Mouse (Mus musculus) left cerebral cortex, postnatal 25 days (tissue): ENCODE data around the gene Ehmt2. TPM values are rescaled to one million over a fixed set of nuclear protein-coding genes. Genes with fewer than 3 reads are reported as not detected.

Source experiments
- DNase-seq, 2 experiments: peaks; one replicate each; pipeline ENCODE4 v3.0.0; 2022; ENCODE audit warnings: low spot score in 2 of 2, mixed read lengths in 1 of 2
- intact Hi-C: fragments of 180-260 bp; cut with DNase I; formaldehyde crosslinking; loops from one replicate; pipeline ENCODE4 v1.15.1; 2025
- microRNA-seq, 2 experiments: library from miRNA; unstranded; fragments of <30 nt; microRNA quantifications; one replicate each; pipeline ENCODE4 v1.2.0; 2022
- total RNA-seq, 2 experiments: library from RNA; stranded (reverse); gene quantifications; 2 replicates each; pipeline ENCODE4 v1.2.3; 2021

The Ehmt2 gene
- total RNA-seq, 2 experiments from 2014 or later = 166 to 167 TPM

GRCm38 (mm10) chr17:34962125-34962524 lies 63.9 kb downstream of the Ehmt2 start:
- DNase-seq = peak in 1 of 2 experiments; percentile 14
- intact Hi-C loops = no loop called here

- intact Hi-C loops = no loop called here
- no peak for DNase-seq
Measured at GRCm38 (mm10) chr17:34962841-34963240, 64.6 kb downstream of the Ehmt2 start.

Small RNAs within 50 kb of the gene (microRNA-seq; reads per million reads assigned to microRNA genes)
- 0 reads per million in 2 experiments for gene Mir6972

Other genes starting within 250 kb of the Ehmt2 start
- 1 to 10 TPM; 1.2 to 1.6 TPM for gene Tnxb, start 227.9 kb upstream of the Ehmt2 start, total RNA-seq
- gene C4b, start 154.6 kb upstream of the Ehmt2 start, total RNA-seq = 10 to 100 TPM in 1 of 2 experiments, 1 to 10 TPM in 1; 7.6 to 10.3 TPM
- not detected for gene Cyp21a1, start 93.9 kb upstream of the Ehmt2 start, total RNA-seq
- 10 to 100 TPM; 52.2 to 57.6 TPM for gene Stk19, start 61.5 kb upstream of the Ehmt2 start, total RNA-seq
- gene Dxo, start 61.5 kb upstream of the Ehmt2 start, total RNA-seq = 10 to 100 TPM; 35.9 to 37.1 TPM
- 10 to 100 TPM; 64.0 to 65.9 TPM for gene Skiv2l, start 48.3 kb upstream of the Ehmt2 start, total RNA-seq
- 10 to 100 TPM; 30.9 to 37.9 TPM for gene Nelfe, start 48.1 kb upstream of the Ehmt2 start, total RNA-seq
- gene Cfb, start 36.0 kb upstream of the Ehmt2 start, total RNA-seq = under 1 TPM in 1 of 2 experiments, not detected in 1; 0.30 TPM
- gene Zbtb12, start 19.0 kb upstream of the Ehmt2 start, total RNA-seq = 1 to 10 TPM; 6.9 to 7.3 TPM
- gene Gm20547, start 16.4 kb upstream of the Ehmt2 start, total RNA-seq = not detected
- 1 to 10 TPM; 1.5 to 3.6 TPM for gene C2, start 204 bp upstream of the Ehmt2 start, total RNA-seq
- under 1 TPM; 0.55 to 0.66 TPM for gene Slc44a4, start 16.0 kb downstream of the Ehmt2 start, total RNA-seq
- gene Neu1, start 32.8 kb downstream of the Ehmt2 start, total RNA-seq = 10 to 100 TPM; 42.9 to 44.0 TPM
- gene Hspa1b, start 60.8 kb downstream of the Ehmt2 start, total RNA-seq = 10 to 100 TPM in 1 of 2 experiments, 1 to 10 TPM in 1; 9.9 to 15.0 TPM
- gene Gm20481, start 71.4 kb downstream of the Ehmt2 start, total RNA-seq = not detected
- gene Hspa1a, start 73.7 kb downstream of the Ehmt2 start, total RNA-seq = 10 to 100 TPM; 10.8 to 12.6 TPM
- gene Hspa1l, start 74.2 kb downstream of the Ehmt2 start, total RNA-seq = under 1 TPM; 0.27 to 0.34 TPM
- gene Lsm2, start 83.4 kb downstream of the Ehmt2 start, total RNA-seq = 10 to 100 TPM; 17.3 to 18.0 TPM
- 10 to 100 TPM; 38.0 to 44.7 TPM for gene Vars, start 102.5 kb downstream of the Ehmt2 start, total RNA-seq
- gene Vwa7, start 118.1 kb downstream of the Ehmt2 start, total RNA-seq = under 1 TPM; 0.30 to 0.37 TPM
- gene Sapcd1, start 129.5 kb downstream of the Ehmt2 start, total RNA-seq = under 1 TPM; 0.60 to 0.83 TPM
- under 1 TPM; 0.76 to 0.96 TPM for gene Msh5, start 148.3 kb downstream of the Ehmt2 start, total RNA-seq
- gene Clic1, start 151.5 kb downstream of the Ehmt2 start, total RNA-seq = 10 to 100 TPM in 1 of 2 experiments, 1 to 10 TPM in 1; 9.9 to 11.6 TPM
- gene Ddah2, start 160.6 kb downstream of the Ehmt2 start, total RNA-seq = 10 to 100 TPM; 12.1 to 12.5 TPM
- gene Ly6g6c, start 166.9 kb downstream of the Ehmt2 start, total RNA-seq = not detected
- gene Mpig6b, start 167.7 kb downstream of the Ehmt2 start, total RNA-seq = not detected
- 1 to 10 TPM; 2.4 to 2.7 TPM for gene Ly6g6e, start 178.4 kb downstream of the Ehmt2 start, total RNA-seq
- 1 to 10 TPM in 1 of 2 experiments, under 1 TPM in 1; 0.69 to 1.9 TPM for gene Ly6g6d, start 179.6 kb downstream of the Ehmt2 start, total RNA-seq
- not detected for gene Ly6g6f, start 187.1 kb downstream of the Ehmt2 start, total RNA-seq
- gene Abhd16a, start 190.8 kb downstream of the Ehmt2 start, total RNA-seq = 100 to 1,000 TPM; 107 to 109 TPM
- not detected for gene Ly6g5c, start 209.8 kb downstream of the Ehmt2 start, total RNA-seq
- gene Ly6g5b, start 217.0 kb downstream of the Ehmt2 start, total RNA-seq = under 1 TPM; 0.69 to 0.94 TPM
- gene Gpank1, start 223.0 kb downstream of the Ehmt2 start, total RNA-seq = 10 to 100 TPM; 13.1 to 15.2 TPM
- gene Csnk2b, start 223.6 kb downstream of the Ehmt2 start, total RNA-seq = 100 to 1,000 TPM; 183 to 185 TPM
- gene D17H6S53E, start 227.9 kb downstream of the Ehmt2 start, total RNA-seq = 10 to 100 TPM; 24.1 to 29.8 TPM
- gene Apom, start 233.6 kb downstream of the Ehmt2 start, total RNA-seq = not detected
- 100 to 1,000 TPM; 286 to 292 TPM for gene Bag6, start 236.7 kb downstream of the Ehmt2 start, total RNA-seq